Mouse (Mus musculus): Measurements from ENCODE around the gene Rps6ka4.

Rps6ka4 gene

DNA sequence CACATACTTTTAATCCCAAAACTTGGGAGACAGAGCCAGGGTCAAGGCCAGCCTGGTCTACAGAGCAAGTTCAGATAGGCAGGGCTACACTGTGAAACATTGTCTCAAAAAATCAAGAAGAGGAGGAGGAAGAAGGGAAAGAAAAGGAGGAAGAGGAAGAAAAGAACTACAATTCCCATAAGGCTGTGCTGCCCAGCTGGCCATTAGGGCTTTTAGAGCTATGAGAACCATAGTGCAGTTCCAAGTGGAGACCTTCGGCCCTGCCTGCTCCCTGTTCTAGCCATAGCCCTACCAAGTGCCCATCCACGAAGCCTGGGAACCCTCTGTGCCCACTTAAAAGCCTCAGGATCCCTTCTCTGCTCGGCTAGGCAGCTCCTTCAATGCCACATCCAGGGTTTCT, 11.1 kb upstream of the Rps6ka4 start:
- no peak for DNase-seq (ENCODE audit: low spot score)

DNA sequence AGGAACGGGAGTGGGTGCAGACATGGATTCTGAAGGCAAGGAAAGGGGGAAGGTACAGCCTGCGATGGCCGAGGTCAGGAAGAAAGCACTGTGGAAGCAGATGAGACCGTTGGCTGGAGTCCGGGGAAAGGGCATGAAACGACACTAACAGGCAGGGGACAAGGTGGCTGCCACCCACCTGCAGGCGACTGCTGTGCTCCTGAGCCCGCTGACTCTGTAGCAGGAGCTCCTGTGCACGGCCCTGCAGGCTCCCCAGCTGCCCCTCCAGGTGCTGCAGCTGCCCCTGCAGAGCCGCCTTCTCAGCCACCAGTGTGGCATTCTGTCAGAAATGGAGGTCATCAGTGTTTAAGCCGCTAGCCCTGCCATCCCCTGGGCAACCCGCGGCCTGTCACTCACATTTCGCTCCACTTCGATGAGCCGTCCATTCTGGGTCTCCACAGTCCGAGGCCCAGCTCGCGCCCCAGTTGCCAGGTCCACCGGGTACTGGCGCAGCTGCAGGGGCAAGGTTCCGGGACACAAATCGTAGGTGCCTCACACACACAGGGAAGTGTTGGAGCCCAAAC, 9.2 kb upstream of the Rps6ka4 start:
- DNase-seq (ENCODE audit: low spot score) = no peak

GRCm38 (mm10) chr19:6847841-6848517, 7.5 kb upstream of the Rps6ka4 start:
- no peak for DNase-seq (ENCODE audit: low spot score)

DNA sequence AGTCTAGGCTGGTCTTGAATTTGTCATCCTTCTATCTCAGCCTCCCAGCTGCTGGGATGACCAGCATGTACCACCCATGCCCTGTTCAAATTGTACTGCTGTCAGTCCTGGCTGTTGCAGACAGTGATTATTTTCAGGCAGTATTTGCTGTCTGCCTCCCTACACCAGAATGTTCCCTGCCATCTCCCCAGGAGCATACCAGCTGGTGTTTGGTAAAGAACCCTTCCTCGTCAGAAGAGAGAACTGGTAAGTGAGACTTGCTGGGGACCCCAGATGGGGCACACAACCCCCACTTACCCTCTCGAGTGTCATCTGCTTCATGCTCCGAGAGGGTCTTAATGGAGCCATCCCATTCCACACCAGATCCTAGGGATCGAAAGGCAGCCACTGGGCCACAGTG, 5.6 kb upstream of the Rps6ka4 start:
- DNase-seq (ENCODE audit: low spot score) = no peak

GRCm38 (mm10) chr19:6842353-6842752, 1.9 kb upstream of the Rps6ka4 start:
- DNase-seq (ENCODE audit: low spot score) = no peak

DNA sequence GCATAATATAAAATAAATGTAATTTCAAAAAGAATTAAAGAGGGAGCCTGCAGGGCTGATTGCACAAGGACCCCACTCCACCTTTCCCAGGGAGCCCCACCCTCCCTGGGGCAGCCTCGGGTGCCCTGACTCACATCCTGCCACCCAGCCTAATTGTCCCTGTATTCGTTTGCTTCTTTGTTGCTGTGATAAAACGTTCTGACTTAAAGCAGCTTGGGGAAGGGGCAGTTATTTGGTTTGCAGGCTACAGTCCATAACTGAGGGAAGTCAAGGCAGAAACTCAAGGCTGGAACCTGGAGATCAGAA, 809 bp upstream of the Rps6ka4 start:
- DNase-seq (ENCODE audit: low spot score) = no peak

DNA sequence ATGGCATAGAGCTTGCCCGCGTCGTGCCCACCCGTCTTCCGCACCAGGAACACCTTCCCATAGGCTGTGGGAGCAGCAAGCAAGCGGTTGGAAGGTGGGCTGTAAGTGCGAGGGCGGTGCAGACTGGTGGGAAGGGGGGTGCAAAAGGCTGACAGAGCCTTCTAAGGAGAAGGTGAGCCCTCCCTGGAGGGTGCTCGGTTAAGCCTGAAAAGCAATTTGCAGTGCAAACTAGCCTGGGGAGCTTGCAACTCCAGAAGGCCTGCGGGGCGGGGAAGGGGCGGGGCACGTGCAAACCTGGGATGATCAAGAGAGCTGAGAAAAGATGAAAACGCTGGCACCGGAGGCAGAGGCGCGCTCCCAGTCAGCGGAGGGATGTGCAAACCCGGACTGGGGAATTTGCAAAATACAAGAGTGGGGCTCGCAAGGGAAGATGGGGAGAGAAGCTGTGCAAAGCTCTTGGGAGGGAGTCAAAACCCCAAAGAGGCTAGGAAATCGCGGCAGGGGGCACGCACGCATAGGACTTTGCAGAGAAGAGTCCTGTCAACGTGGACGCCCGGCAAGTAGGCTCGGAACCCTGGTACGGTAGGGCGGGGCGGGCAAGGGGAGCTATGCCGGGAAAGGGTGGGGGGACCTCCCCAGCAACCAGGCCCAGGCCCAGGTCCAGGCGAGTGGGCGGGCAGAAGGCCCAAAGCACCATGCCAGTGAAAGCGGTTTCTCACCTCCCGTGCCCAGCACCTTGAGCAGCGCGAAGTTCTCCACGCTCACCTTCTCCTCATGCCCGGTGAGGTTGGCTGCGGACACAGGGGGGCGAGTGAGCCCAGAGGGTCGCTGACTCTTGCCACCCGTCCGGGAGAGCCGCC, 591 bp downstream of the Rps6ka4 start:
- DNase-seq (ENCODE audit: low spot score) = no peak

GRCm38 (mm10) chr19:6832363-6832762, 8.1 kb downstream of the Rps6ka4 start:
- no peak for DNase-seq (ENCODE audit: low spot score)

- no peak for DNase-seq (ENCODE audit: low spot score)
These were observed 9.1 kb downstream of the Rps6ka4 start for GRCm38 (mm10) chr19:6831331-6831730.

DNA sequence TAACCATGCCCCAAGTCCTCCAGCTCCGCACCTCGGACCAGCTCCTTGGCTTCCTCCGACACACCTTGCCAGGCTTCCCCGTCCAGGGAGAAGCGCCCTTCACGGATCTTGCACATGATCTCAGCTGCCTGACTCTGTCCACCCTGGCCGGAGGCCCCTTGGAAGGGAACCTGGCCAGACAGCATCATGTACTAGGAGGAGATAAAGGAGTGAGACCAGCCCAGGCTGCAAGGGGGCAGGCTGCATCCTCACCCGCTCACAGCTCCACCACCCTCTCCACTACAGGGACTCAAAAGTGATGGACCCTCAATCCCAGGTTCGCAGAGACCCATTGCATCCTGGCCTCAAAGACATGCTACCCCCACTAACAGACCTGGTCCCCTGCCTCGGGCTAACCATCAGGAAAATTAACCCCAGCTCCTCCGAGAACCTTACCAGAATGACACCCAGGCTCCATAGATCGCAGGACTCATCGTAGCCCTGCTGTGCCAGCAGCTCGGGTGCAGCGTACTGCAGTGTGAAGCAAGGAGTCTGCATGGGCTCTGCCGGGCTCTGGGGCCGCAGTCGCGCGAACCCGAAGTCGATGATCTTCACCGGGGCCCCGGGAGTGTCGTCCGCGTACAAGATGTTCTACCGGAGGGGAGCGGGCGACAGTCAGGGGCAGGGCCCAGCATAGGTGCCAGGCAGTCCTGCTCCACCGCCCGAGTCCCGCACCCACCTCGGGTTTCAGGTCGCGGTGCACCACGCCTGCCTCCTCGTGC, 9.7 kb downstream of the Rps6ka4 start:
- DNase-seq (ENCODE audit: low spot score) = no peak

DNA sequence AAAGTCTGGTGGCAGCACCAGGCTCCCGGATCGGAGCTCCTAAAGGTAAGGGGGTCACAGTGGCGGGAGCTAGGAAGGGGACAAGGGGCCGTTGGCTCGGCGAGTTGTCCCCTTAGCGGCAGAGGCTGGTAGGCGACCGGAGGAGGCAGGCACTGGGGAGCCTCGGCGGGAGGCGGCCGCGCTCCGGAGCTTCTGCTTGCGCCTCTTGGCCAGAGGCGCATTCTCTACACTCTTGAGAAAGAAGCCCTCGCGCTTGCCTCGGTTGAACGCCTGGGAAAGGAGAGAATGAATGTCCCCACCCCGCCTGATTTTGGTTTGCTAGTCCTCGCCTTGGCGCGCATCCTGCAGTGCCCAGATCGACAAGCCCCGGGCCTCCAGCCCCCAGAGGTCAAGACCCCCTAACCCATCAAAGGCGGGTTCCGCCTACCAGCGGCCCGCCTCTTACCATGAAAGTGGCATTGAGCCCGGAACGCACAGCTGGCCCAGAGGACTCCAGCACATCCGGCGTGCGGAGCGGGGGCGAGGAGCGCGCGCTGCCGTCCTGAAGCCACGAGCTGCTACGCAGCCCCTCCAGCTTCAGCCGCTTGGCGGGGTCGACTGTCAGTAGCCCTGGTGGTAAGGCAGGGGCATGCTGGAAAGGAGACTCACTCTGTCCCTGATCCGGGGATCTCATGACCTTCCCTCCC, 10.4 kb downstream of the Rps6ka4 start:
- no peak for DNase-seq (ENCODE audit: low spot score)

DNA sequence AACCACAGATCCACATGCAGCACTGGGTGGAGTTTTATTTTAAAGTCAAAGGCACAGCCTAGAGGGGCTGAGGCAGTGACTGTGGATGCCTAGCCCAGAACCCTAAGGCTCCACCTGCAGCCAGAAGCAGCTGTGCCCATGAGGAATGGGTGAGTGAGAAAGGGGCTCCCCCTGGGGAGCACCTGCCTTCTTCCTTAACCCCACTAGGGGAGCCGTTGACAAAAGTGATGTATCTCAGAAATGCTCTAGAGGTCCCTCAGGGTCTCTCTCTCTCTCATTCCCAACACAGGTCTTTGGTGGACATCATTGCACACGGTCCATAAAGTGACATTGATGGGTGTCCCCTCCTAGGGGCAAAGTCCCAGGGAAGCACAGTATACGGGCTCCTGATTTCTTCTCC, 11.4 kb downstream of the Rps6ka4 start:
- no peak for DNase-seq (ENCODE audit: low spot score)

GRCm38 (mm10) chr19:6826601-6827000, 13.8 kb downstream of the Rps6ka4 start:
- no peak for DNase-seq (ENCODE audit: low spot score)

- DNase-seq (ENCODE audit: low spot score) = no peak
These were observed 15.1 kb downstream of the Rps6ka4 start for GRCm38 (mm10) chr19:6825384-6825783.

DNA sequence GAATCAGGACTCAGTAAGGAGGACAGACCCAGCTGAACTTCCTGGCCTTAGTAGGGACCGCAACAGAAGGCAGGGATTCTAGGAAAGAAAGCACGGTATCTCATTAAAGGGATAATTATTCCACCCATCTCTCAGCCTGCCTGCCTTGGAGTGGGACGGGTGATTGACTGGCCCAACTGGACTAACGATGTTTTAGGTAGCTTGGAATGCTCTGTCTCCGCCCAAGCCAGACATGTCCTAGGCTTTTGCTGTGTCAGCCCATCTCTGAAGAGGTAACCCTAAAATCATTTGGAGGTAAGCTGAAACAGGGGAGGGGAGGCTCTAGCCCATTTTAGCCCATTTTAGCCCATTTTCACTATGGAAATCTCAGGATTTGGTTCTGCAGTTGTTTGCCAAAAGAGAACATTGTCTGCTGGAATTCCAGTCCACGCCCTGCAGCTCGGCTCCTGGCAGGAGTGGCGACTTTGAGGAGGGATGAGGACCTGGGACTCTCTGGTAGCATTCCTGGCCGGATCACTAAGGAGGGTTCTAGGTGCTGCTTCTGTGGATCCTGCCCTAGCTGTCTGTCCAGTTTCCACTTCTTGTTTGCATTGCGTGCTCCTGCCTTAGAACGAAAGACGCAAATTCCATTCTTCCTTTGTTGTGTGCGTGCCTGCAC, 19.8 kb downstream of the Rps6ka4 start:
- DNase-seq (ENCODE audit: low spot score) = no peak

DNA sequence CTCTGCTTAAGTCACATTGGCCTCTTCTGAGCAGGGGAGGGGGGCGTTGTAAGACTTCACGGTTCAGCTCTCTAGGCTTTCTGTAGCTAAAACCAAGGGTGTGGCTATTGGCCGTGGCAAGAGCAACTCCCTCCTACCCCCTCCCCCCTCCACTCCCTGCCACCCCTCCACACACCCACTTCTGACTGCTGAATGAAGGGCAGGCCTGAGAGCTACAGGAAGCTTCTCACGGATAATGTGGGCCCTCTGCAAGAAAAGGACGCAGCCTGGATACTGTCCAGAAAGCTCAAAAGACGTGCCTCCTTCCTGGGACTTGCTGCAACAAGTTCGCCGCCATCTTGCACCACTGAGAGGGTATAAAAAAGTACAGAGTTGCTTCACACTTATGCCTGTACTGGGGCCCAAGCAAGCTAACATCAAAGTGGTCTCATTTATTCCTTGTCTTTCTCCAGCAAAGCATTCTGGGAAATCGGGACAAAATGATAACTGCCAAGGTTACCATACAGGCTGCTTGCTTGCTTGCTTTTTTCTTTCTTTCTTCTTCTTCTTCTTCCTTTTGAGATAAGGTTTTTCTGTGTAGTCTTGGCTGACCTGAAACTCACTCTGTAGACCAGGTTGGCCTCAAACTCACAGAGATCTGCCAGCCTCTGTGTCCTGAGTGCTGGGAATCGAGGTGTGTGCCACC, 21.2 kb downstream of the Rps6ka4 start:
- DNase-seq (ENCODE audit: low spot score) = no peak

DNA sequence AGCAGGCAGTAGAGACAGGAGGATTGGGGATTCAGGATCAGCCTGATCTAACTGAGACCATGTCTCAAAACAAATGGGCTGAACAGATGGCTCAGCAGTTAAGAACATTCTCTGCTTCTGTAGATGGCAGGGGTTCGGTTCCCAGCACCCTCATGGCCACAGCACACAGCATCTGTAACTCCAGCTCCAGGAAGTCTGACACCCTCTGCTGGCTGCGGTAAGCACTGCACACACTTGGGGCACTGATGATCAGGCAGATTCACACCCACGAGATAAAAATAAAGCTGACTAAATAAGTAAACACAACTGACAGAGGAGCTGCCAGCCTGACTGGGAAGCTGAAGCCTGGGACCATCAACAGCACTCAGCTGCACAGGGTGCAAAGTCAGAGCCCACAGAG, 25.5 kb downstream of the Rps6ka4 start:
- DNase-seq (ENCODE audit: low spot score) = no peak

DNA sequence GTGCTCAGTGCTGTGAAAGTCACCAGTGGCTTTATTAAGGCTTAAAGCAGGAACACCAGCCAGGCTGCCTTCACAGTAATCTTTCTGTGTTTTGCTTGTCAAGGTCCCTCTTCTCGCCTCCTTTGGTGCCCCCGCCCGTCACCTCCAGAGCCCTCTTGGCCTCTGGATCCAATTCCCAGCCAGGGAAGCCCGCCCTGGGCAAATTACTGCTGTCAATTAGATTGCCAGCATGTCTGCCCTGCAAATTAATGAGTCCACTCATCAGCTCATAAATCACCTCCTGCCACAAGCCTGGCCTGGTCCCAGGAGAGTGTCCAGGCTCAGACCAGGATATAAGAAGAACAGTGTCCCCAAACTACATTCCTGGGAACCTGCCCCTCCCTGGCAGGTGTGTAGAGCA, 26.1 kb downstream of the Rps6ka4 start:
- no peak for DNase-seq (ENCODE audit: low spot score)
